Mouse (Mus musculus) CH12.LX (cell line): ENCODE data around the gene Catsper3.

Experiments
- CHD1 ChIP-seq: IDR thresholded peaks from 2 replicates; pipeline ENCODE4 v1.6.1; 2012; ENCODE audit warnings: low read depth, low read length, improper control_type of control experiment, inconsistent platforms
- CTCF ChIP-seq, 2 experiments: IDR thresholded peaks in 1 of 2; conservative IDR thresholded peaks in 1 of 2; 2 replicates each; pipeline ENCODE4 v1.5.1; 2011 to 2012; ENCODE audit warnings: low read depth in 2 of 2, low read length in 2 of 2, improper control_type of control experiment in 1 of 2, inconsistent platforms in 1 of 2, mild to moderate bottlenecking in 1 of 2, moderate library complexity in 1 of 2
- ELF1 ChIP-seq: IDR thresholded peaks from 2 replicates; pipeline ENCODE4 v1.6.1; 2014; ENCODE audit warnings: low read depth, mild to moderate bottlenecking, inconsistent platforms, low read length, improper control_type of control experiment
- EP300 ChIP-seq: IDR thresholded peaks from 2 replicates; pipeline ENCODE4 v1.6.1; 2011; ENCODE audit warnings: low read length, improper control_type of control experiment
- HCFC1 ChIP-seq: IDR thresholded peaks from 2 replicates; pipeline ENCODE4 v1.6.1; 2012; ENCODE audit warnings: low read depth, mild to moderate bottlenecking, inconsistent platforms, low read length, improper control_type of control experiment
- MEF2A ChIP-seq: IDR thresholded peaks from 2 replicates; pipeline ENCODE4 v1.6.1; 2014; ENCODE audit warnings: low read depth, mild to moderate bottlenecking, inconsistent platforms, low read length, improper control_type of control experiment, borderline replicate concordance
- MXI1 ChIP-seq: IDR thresholded peaks from 2 replicates; pipeline ENCODE4 v1.6.1; 2011; ENCODE audit warnings: mild to moderate bottlenecking, low read depth, low read length, improper control_type of control experiment
- PAX5 ChIP-seq: IDR thresholded peaks from 2 replicates; pipeline ENCODE4 v1.6.1; 2012; ENCODE audit warnings: low read length, inconsistent platforms, mixed read lengths
- POLR2A ChIP-seq: IDR thresholded peaks from 2 replicates; pipeline ENCODE4 v1.6.1; 2011; ENCODE audit warnings: low read depth, mild to moderate bottlenecking, improper control_type of control experiment, low read length
- SIN3A ChIP-seq: IDR thresholded peaks from 2 replicates; pipeline ENCODE4 v1.6.1; 2012; ENCODE audit warnings: low read length, improper control_type of control experiment, inconsistent platforms
- SMC3 ChIP-seq: IDR thresholded peaks from 2 replicates; pipeline ENCODE4 v1.6.1; 2011; ENCODE audit warnings: low read depth, low read length, improper control_type of control experiment

DNA sequence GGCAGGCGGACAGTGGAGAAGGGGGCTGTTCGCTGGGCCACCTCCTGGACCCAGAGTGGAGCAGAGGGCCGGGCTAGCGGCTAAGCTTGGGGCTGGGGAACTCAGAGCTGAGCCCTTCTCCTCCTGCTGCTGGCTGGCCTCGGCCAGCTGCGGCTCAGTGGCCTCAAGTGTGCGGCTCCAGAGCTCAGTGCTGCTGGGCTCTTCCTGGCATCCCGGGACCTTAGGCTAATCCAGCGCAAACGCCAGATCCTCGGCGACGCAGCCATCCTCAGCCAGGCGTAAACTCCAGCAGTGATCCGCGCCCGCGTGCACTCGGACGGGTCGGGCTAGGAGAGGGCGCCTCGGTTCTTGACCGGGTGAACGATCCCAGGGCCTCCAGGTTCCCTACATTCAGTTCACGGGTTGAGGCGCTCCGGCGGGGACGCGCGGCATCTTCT, 40.9 kb downstream of the Catsper3 start:
- TF ChIP-seq HCFC1 (no peak), CTCF (conservative IDR thresholded peaks at IDR 0.05 in 1 of 2, IDR thresholded peaks at IDR 0.05 in 1 of 2; ENCODE audit: low read depth in 2 of 2, low read length in 2 of 2) (no peak), POLR2A (no peak), CHD1 (no peak), SIN3A (no peak), ELF1 (no peak), EP300 (no peak), MXI1 (no peak), SMC3 (no peak), MEF2A (no peak), PAX5 (no peak)
